Mouse (Mus musculus) urinary bladder, adult 18-20 months (tissue): Measurements from ENCODE around the gene Ptprj.

Experiments
- DNase-seq, 2 experiments: peaks; one replicate each; pipeline ENCODE4 v3.0.0; 2022; ENCODE audit warnings: low spot score in 2 of 2, mixed read lengths in 2 of 2

The Ptprj gene

GRCm38 (mm10) chr2:90559688-90560196, 20.7 kb downstream of the Ptprj start:
- no peak for DNase-seq

DNA sequence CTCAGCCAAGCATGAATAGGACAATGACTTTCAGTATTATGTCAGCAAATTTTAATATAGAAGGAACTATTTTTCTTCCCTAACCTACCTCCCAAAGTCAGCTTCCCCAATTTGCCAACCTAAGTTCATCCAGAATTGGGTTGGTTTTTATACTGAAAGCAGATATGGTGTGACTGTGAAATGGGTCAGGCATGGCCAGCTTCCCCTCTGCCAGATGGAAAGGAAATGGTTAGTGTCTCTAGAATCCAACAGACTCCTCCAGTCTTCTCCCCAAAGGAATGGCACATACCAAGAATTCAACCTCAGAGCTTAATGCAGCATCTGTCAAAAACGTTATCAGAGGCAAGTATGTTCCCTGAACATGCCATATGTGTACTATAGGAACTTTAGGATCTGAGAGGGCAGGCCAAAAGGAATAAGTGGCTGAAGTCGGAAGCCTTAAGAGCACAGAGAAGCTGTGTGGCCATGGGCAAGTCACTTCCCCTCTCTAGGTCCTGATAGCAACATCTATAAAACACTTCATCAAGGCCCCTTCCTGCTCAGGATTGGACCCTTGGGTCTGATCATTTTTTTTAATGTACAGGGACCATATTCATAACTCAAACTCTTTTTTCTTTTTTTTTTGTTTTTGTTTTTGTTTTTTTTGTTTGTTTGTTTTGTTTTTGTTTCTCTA, 21.3 kb downstream of the Ptprj start:
- DNase-seq = no peak

- no peak for DNase-seq
These were observed 22.1 kb downstream of the Ptprj start for GRCm38 (mm10) chr2:90558361-90558760.

DNA sequence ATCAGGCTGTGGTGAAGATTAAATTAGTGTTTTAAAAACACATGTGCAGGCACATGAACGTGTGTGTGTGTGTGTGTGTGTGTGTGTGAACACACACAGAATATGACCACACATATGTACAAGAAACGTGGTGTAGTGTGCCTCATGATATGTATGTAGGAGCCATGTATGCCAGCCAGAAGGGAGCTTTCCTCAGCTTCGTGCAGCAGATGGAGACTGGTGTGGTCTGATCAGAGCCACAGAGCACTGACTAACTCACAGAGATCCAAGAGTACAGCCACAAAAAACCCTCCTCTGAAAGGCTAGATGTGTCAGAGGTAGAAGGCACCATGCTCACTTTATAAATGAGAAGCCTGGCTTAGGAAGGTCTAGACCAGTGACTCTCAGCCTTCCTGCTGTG, 22.5 kb downstream of the Ptprj start:
- no peak for DNase-seq

- DNase-seq = no peak
These were observed 24.7 kb downstream of the Ptprj start for GRCm38 (mm10) chr2:90555744-90556143.

DNA sequence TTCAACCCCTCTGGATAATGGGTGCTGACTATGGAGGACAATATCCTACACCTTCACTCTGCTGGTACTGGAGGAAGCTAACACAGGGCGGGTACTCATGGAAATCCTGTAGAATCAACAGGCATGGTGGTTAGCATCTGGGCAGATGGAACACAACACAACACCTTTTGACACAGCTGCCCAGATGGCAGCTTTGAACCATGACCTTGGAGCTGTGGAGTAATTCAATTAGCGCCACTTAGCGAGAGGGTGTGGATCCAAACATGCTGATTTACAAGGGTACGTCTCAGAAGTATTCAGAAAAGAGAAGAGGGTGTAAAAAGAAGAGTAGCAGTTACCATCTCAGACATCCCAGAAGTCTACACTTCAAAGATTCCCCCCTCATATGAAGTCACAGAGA, 25.6 kb downstream of the Ptprj start:
- no peak for DNase-seq

- DNase-seq = no peak
These were observed 26.6 kb downstream of the Ptprj start for GRCm38 (mm10) chr2:90553861-90554260.

DNA sequence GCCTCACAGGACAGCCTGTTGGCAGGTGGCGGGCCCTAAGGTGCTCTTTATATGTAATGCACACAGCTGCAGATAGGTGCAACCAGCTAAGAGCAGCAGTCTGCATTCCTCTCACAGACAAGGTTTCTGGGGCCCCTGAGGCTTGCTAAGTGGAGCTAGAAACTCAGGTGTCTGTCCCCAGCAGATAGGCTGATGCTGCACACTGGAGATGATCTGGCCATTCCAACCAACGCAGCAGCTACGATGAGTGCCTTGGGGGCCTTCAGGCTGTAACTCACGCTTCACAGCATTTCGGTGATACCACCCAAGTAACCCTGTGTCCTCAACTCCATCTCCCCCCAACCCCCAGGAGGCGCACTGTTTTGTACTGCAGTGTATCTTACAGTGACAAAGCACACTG, 29.8 kb downstream of the Ptprj start:
- no peak for DNase-seq

- DNase-seq = no peak
These were observed 31.9 kb downstream of the Ptprj start for GRCm38 (mm10) chr2:90548541-90548940.

- DNase-seq = no peak
These were observed 33.3 kb downstream of the Ptprj start for GRCm38 (mm10) chr2:90547144-90547609.

DNA sequence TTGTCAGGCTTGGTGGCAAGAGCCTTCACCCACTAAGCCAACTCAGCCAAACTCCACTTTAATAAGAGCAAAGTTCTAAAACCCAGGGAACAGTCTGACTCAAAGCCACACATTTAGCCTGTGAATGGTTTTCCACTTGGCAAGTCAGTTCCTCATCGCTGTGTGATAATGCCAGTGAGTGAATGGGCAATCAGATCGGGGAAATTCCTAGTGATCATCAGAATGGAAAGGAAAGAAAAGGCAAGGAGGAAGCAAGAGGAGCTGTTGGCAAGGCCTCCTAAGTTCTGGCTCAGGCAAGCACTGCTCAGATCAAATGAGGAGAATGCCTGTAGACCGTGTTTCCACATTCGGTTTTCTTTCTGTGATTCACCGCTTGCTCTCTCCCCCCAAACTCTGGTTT, 35.2 kb downstream of the Ptprj start:
- DNase-seq = no peak

GRCm38 (mm10) chr2:90543989-90544388, 36.5 kb downstream of the Ptprj start:
- no peak for DNase-seq

- no peak for DNase-seq
These were observed 37.2 kb downstream of the Ptprj start for GRCm38 (mm10) chr2:90543106-90543702.

GRCm38 (mm10) chr2:90542656-90543055, 37.8 kb downstream of the Ptprj start:
- DNase-seq = no peak

DNA sequence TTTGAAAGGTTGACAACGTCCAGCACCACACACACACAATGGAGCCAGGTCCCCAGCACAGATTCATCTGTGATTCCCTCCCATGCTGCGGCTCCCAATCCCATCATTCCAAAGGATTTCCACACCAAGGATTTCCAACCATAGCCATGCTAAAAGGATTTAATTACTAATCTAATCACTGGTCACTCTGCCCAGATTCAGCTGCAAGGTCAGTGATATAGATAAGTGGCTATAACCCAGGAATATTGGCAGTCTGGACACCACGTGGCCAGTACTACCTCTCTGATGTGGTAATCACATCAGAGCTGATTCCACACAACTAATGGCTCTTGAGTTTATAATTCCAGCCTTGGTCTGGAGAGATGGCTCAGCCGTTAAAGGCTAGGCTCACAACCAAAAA, 41.2 kb downstream of the Ptprj start:
- DNase-seq = no peak

DNA sequence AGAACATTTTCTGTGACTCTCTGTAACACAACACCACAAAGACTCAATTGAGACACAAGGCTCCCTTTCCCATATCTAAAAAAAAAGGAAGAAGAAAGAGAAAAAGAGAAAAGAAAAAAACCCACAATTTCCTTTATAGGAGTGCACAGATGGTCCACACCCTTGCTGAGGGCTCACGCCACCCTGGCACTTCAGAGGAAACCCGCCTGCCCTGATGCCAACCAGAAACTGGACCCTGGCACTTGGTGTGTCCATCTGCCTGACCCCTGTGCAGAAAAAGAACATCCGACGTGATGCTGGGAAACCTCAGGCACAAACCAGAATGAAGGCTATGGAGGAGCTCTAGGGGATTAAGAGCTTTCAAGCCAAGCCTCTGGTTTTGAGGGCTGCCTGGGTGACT, 43.2 kb downstream of the Ptprj start:
- DNase-seq = no peak

DNA sequence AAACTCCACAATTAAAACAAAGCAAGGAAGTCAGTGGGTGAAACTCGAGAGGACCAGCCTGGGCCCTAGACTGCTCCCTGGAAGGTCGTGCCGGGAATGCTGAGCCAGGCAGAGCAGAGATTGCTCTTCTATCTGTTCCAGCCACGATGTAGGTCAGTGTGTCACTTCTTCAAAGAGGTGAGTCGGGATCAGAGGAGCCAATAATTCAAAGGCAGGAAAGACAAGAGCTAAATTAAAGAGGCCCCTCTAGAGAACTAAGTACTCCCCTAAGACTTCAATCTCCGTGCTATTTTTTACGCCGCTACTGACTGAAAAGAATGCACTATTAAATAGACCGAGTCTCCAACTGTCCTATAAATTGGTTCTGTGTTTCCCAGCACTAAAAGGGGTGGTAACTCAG, 43.9 kb downstream of the Ptprj start:
- DNase-seq = no peak

DNA sequence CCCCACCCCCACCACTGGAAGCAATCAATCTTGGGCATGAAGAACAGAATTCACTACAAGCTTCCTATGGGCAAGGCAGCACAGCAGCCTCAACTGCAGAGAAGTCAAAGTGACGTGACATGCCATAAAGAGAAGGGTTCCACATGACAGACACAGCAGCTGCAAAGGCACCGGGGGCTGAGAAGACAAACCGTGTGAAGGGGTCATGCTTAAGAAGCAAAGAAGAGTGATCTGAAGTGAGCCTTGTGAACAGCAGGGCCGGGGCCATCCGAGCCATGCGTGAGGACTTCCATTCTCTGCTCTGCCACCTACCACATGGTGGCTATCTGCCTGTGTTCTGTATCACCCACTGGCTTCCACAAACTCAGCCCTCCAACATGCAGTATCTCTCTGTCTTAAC, 45.7 kb downstream of the Ptprj start:
- DNase-seq = no peak

DNA sequence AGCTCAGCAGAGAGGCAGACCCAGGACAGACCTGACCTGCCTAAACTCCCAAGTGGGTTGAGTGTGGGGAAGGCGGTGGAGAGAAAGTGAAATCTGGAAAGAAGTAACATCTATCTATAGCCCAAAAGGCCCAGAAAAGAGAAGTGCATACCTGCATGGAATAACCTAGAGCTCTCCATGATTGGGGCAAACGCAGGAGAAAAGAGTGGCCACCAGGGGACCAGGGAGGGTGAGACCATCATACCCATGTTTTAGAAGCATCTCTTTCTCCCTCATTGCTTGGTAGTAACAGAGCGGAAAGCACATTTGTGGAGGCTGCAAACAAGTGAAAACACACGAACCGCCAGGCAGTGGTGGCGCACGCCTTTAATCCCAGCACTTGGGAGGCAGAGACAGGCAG, 46.5 kb downstream of the Ptprj start:
- DNase-seq = no peak

DNA sequence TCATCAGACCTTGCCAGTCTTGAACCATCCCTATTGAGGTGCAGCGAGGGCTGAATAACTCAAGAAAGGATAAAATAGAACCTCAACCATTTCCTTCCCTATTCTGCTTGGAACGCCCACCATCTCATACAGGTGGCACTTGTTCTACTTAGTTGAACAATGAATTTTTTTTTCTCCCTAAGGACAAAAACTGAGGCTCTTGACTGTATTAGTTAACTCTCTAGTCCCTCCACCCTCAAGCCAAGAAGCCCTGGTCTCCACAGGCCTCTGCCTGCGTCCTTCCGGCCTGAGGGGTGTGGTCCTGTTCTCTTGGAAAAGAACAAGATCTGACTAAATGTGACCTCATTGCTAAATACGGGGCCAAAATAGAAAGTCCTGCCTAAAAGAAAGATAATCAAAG, 48.4 kb downstream of the Ptprj start:
- DNase-seq = peak in 1 of 2 experiments; percentile 30

DNA sequence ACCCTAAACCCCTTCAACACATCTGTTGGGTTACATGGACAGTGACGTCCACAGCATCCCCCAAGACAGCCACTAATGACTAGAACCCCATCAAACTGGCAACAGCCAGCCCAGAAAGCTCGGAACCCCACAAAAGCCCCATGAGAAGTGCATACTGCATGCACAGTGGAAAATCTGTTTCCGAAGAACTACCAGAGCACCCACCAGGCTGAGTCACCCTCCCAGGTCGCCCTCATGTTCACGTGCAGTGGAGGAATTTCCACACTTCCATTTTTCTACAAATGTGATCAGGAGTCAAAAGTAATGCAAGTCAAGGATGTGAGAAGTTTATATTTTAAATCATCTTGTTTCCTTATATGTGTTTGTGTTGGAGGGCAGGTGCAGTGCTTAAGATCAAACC, 52.3 kb downstream of the Ptprj start:
- DNase-seq = no peak

DNA sequence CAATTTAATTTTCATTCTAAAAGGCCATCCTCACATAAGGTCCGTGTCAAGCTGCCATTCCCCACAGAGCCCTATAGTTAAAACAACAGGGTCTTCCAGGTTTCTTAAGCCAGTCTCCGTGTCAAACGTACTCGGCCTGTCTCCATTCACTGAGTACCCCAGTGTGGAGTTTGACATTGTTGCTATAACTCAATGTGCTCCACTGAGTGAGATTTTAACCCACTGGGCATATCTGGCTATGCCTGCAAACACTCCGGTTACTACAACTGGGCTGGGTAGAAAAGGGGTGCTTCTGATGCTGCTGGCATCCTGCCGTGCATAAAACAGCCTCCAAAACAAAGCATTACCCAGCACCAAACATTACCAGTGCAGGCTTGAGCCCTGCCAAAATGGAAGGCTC, 53.5 kb downstream of the Ptprj start:
- DNase-seq = no peak

DNA sequence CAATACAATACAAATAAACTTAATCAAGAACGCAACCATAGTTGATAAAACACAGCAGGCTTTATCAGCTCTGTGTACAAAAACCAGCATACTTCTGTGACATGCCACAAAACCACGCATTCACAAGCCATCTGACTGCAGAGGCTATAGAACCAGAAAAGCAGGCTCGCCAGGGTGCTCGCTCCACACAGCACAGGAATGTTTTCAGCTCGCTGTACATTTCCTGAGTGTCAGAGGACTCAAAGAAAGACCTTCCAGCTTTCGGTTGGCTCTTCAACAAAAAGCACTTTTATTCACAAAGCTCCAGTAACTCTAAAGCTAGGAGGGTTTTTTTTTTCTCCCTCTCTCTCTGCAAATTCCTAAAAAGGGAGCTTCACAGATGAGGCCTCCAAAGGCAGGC, 53.9 kb downstream of the Ptprj start:
- DNase-seq = peak in 1 of 2 experiments; percentile 62

DNA sequence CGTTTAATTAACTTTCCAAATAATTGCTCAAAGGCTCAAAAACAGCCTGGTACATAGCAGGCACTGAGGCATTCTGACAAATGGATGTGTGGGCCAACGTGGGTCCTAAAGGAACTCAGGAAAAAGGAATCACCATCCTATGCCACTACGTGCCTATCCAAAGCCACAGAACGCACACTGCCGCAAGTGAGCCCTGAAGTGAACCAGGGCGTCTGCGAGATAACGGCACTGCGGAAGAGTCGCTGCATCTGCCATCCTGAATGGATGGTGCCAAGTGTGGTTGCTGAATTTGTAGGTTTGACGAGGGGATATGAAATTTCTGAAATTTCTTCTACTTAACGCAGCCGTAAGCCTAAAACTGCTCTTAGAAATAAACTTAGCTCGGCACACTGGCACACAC, 54.6 kb downstream of the Ptprj start:
- no peak for DNase-seq
